Mouse (Mus musculus) c-Kit-positive CD71-positive TER-119-positive erythroid progenitor cells, embryonic 14.5 days (primary cell): ENCODE measurements around the gene F9.
"Not testable (repeated sequence)": the region's sequence is repeated elsewhere in the genome, so short reads cannot be mapped to it uniquely, and the experiment has no call there.

Source experiments
- DNase-seq: peaks from one replicate; pipeline ENCODE4 v3.0.0-alpha.2; 2013; ENCODE audit warnings: low spot score

Gene F9

GRCm38 (mm10) chrX:59999221-60000083, at the start of gene F9:
F9 (plus strand) TSS chrX:59999464.
- DNase-seq: no peak

GRCm38 (mm10) chrX:59969767-59970166, 29.5 kb upstream of the F9 start:
- not testable (repeated sequence) for DNase-seq

GRCm38 (mm10) chrX:60000084-60000443, 800 bp downstream of the F9 start:
- DNase-seq: no peak

- no peak for DNase-seq
These were observed 2.2 kb downstream of the F9 start for GRCm38 (mm10) chrX:60001461-60001860.

- DNase-seq: no peak
These were observed 13.9 kb downstream of the F9 start for GRCm38 (mm10) chrX:60013084-60013676.

- DNase-seq: no peak
These were observed 15.3 kb downstream of the F9 start for GRCm38 (mm10) chrX:60014588-60014987.

- DNase-seq: no peak
These were observed 21.7 kb downstream of the F9 start for GRCm38 (mm10) chrX:60021007-60021406.

GRCm38 (mm10) chrX:60021595-60021994, 22.3 kb downstream of the F9 start:
- no peak for DNase-seq

- DNase-seq: no peak
These were observed 27.4 kb downstream of the F9 start for GRCm38 (mm10) chrX:60026654-60027053.

- no peak for DNase-seq
These were observed 55.5 kb downstream of the F9 start for GRCm38 (mm10) chrX:60054745-60055144.

GRCm38 (mm10) chrX:60055185-60055584, 55.9 kb downstream of the F9 start:
- no peak for DNase-seq

- no peak for DNase-seq
These were observed 76.1 kb downstream of the F9 start for GRCm38 (mm10) chrX:60075359-60075758.
